Mouse (Mus musculus): ENCODE measurements around the gene Nol12.

The Nol12 gene

DNA sequence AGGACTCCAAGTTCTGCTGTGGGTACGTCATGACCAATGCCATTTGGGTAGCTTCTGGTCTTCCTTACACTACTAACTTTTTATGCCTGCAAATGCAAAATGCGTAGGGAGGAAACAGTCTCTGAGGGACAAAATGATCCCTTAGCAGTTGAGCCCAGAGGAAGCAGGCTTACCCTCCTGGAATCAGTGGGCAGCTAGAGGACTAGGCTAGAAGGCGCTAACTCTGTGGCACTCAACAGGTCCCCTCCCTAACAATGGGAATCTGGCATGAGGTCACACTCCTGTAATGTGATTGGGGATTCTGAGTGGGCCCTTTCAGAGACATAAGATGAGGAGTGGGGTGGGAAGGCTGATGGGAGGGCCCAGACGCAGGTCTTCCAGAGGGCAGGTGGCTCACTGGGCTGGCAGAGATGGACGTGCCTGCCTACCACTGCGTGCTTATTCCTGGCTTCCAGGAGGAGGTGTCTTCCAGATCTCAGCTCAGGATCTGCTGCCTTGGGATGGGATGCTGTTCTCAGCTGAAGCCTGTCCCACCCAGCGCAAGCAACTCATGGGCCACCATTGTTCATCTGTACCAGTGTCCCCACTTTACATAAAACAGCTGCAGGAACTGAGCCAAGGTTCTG is 3.8 kb upstream of the Nol12 start:
- Histone ChIP-seq H3K4me3 (replicated peaks; ENCODE audit: low read length) (no peak overlapping the region), H3K9me3 (ENCODE audit: low read length) (no peaks in the 10 kb centered on the region), H3K4me1 (replicated peaks; ENCODE audit: low read depth, low read length) (peaks cover 53% of the 10 kb centered on the region), H3K27me3 (ENCODE audit: insufficient read depth, low read length) (peaks cover 19% of the 10 kb centered on the region), H3K36me3 (ENCODE audit: insufficient read depth, low read length) (peaks cover 10% of the 10 kb centered on the region)
- TF ChIP-seq POU5F1 (IDR thresholded peaks at IDR 0.05; ENCODE audit: borderline replicate concordance, low read length), result no peak
- TF ChIP-seq NANOG (IDR thresholded peaks at IDR 0.05; ENCODE audit: borderline replicate concordance, low read length), result no peak
- TF ChIP-seq CTCF (conservative IDR thresholded peaks at IDR 0.05; ENCODE audit: low read length), result no peak

DNA sequence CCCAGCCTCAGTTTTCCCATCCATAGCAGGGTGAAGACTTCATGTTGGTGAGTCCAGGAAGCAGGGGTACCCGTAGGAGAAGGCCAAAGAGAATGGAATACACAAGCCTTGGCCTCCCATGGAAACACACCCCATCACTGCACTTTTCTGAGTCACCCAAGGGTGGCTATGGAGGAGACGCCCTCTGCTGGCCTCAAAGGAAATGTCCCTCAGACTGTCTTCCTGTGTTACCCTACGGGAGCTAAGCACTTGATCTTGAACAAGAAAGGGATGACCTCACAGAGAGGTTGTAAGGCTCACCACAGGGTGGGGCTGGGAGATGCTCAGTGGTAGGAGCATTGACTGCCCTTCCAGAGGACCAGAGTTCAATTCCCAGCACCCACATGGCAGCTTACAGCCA is 3.2 kb upstream of the Nol12 start:
- TF ChIP-seq POU5F1 (IDR thresholded peaks at IDR 0.05; ENCODE audit: borderline replicate concordance, low read length) (no peak), NANOG (IDR thresholded peaks at IDR 0.05; ENCODE audit: borderline replicate concordance, low read length) (no peak), CTCF (conservative IDR thresholded peaks at IDR 0.05; ENCODE audit: low read length) (peak; percentile 58)
- Histone ChIP-seq H3K4me3 (replicated peaks; ENCODE audit: low read length) (no peak overlapping the region), H3K36me3 (ENCODE audit: insufficient read depth, low read length) (peaks cover 15% of the 10 kb centered on the region), H3K9me3 (ENCODE audit: low read length) (no peaks in the 10 kb centered on the region), H3K27me3 (ENCODE audit: insufficient read depth, low read length) (peaks cover 19% of the 10 kb centered on the region), H3K4me1 (replicated peaks; ENCODE audit: low read depth, low read length) (peaks cover 53% of the 10 kb centered on the region)

DNA sequence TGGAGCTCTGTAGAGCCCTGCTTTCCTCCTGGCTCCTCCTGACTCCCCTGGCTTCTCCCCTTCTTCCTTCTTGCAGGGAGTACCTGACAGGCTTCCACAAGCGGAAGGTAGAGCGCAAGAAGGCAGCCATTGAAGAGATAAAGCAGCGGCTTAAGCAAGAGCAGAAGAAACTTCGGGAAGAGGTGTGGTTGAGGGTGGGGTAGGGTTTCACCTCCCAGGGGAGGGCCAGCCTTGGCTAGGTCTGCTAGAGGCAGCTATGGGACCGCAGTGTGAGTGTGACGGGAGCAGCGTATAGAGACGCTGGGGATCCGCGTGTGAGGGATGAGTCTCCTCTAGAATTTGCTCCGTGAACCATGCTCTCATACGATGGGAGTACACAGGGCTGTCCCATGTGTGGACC is 1.7 kb downstream of the Nol12 start:
- Histone ChIP-seq H3K27me3 (ENCODE audit: insufficient read depth, low read length) (no peaks in the 10 kb centered on the region), H3K4me3 (replicated peaks; ENCODE audit: low read length) (peak overlapping the region; percentile 91), H3K36me3 (ENCODE audit: insufficient read depth, low read length) (peaks cover 54% of the 10 kb centered on the region), H3K9me3 (ENCODE audit: low read length) (no peaks in the 10 kb centered on the region), H3K4me1 (replicated peaks; ENCODE audit: low read depth, low read length) (peaks cover 43% of the 10 kb centered on the region)
- no peak for TF ChIP-seq POU5F1 (IDR thresholded peaks at IDR 0.05; ENCODE audit: borderline replicate concordance, low read length)

DNA sequence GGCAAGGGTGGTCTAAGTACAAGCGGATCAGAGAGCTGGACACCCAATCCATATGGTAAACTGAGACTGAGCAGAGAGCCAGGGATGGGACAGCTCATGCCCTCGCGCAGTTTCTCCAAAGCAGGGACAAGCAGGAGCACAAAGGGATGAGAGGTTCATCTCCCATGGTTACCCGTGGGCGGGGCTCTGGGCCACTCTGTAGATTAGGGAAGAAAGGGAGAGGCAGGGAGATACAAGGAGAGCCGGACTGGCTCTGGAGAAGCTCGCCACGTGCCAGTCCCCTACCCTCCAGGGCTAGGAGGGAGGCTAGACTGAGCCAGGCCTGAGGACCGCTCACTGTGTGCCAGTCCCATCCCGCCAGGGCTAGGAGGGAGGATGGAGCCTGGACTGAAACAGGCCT is 2.6 kb downstream of the Nol12 start:
- Histone ChIP-seq H3K36me3 (ENCODE audit: insufficient read depth, low read length) (peaks cover 60% of the 10 kb centered on the region), H3K27me3 (ENCODE audit: insufficient read depth, low read length) (no peaks in the 10 kb centered on the region), H3K4me1 (replicated peaks; ENCODE audit: low read depth, low read length) (peaks cover 40% of the 10 kb centered on the region), H3K9me3 (ENCODE audit: low read length) (no peaks in the 10 kb centered on the region), H3K4me3 (replicated peaks; ENCODE audit: low read length) (peak overlapping the region; percentile 91)
- TF ChIP-seq POU5F1 (IDR thresholded peaks at IDR 0.05; ENCODE audit: borderline replicate concordance, low read length), result no peak
- no peak for TF ChIP-seq CTCF (conservative IDR thresholded peaks at IDR 0.05; ENCODE audit: low read length)
- TF ChIP-seq NANOG (IDR thresholded peaks at IDR 0.05; ENCODE audit: borderline replicate concordance, low read length), result no peak

DNA sequence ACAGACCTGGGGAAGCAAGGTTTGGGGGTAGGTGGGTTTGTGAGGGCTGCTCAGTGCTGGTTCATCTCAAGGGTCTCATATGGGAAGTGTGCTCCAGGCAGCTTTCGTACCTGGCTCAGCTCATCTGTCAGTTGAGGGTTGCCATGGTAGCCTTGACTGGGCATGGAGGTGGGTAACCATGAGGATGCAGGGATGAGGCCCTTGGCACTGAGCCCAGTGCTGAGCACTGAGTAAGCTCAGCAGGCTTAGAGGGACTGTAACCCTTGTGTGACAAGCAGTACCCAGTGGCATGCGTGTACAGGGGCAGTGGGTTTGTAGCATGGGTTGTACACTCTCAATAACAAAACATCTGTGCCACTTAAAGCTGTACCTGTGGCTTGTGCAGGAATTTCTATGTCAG is 3.2 kb downstream of the Nol12 start:
- Histone ChIP-seq H3K36me3 (ENCODE audit: insufficient read depth, low read length) (peaks cover 60% of the 10 kb centered on the region), H3K9me3 (ENCODE audit: low read length) (no peaks in the 10 kb centered on the region), H3K27me3 (ENCODE audit: insufficient read depth, low read length) (no peaks in the 10 kb centered on the region), H3K4me1 (replicated peaks; ENCODE audit: low read depth, low read length) (peaks cover 46% of the 10 kb centered on the region), H3K4me3 (replicated peaks; ENCODE audit: low read length) (peak overlapping the region; percentile 91; the same call in 1 of the 2 replicates)
- TF ChIP-seq POU5F1 (IDR thresholded peaks at IDR 0.05; ENCODE audit: borderline replicate concordance, low read length) (no peak), CTCF (conservative IDR thresholded peaks at IDR 0.05; ENCODE audit: low read length) (no peak), NANOG (IDR thresholded peaks at IDR 0.05; ENCODE audit: borderline replicate concordance, low read length) (no peak)

DNA sequence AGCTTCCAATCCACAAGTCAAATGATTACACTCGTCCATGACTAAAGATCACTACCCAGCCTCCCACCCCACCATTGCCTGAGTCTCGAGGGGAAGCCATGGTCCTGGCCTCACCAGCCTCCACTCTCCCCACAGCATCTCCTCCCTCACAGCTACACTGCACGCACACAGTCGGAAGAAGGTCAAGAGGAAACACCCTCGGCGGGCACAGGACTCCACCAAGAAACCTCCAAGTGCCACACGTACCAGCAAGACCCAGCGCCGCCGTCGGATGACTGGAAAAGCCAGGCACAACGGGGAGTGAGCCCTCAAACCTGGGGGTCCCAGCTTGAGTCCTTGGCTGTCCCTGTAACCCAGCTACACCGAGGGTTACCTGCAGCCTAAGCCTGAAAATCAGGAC is 5.6 kb downstream of the Nol12 start:
- Histone ChIP-seq H3K9me3 (ENCODE audit: low read length) (no peaks in the 10 kb centered on the region), H3K27me3 (ENCODE audit: insufficient read depth, low read length) (peaks cover 3% of the 10 kb centered on the region; the same call in 1 of the 2 replicates), H3K4me3 (replicated peaks; ENCODE audit: low read length) (no peak overlapping the region), H3K36me3 (ENCODE audit: insufficient read depth, low read length) (peaks cover 60% of the 10 kb centered on the region), H3K4me1 (replicated peaks; ENCODE audit: low read depth, low read length) (peaks cover 45% of the 10 kb centered on the region)
- no peak for TF ChIP-seq NANOG (IDR thresholded peaks at IDR 0.05; ENCODE audit: borderline replicate concordance, low read length)
- TF ChIP-seq POU5F1 (IDR thresholded peaks at IDR 0.05; ENCODE audit: borderline replicate concordance, low read length), result no peak
- no peak for TF ChIP-seq CTCF (conservative IDR thresholded peaks at IDR 0.05; ENCODE audit: low read length)

DNA sequence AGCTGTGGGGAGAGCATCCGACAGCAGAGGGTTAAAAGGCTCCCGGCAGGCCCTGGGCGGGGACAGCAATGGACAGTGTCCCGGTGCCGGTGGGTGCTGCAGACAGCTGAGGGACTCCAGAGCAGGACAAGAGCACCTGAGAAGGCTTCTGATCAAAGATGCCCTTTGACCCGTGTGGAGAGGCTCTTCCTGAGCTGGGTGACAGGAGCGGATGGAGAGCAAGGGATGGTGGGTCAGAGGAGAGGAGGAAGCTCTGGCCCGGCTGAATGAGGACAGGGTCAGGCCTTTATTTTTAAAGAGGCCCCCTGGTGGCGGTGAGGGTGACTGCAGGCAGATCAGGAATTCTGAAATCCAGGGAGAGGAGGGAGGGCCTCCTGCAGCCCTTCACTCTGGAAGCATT is 7.9 kb downstream of the Nol12 start:
- TF ChIP-seq CTCF (conservative IDR thresholded peaks at IDR 0.05; ENCODE audit: low read length) (peak; percentile 78), POU5F1 (IDR thresholded peaks at IDR 0.05; ENCODE audit: borderline replicate concordance, low read length) (no peak)
- H3K4me1 ChIP-seq (replicated peaks; ENCODE audit: low read depth, low read length), result peaks cover 32% of the 10 kb centered on the region
- H3K36me3 ChIP-seq (ENCODE audit: insufficient read depth, low read length), result peaks cover 44% of the 10 kb centered on the region
- no peaks in the 10 kb centered on the region for H3K9me3 ChIP-seq (ENCODE audit: low read length)
- H3K4me3 ChIP-seq (replicated peaks; ENCODE audit: low read length), result no peak overlapping the region
- H3K27me3 ChIP-seq (ENCODE audit: insufficient read depth, low read length), result peaks cover 24% of the 10 kb centered on the region

DNA sequence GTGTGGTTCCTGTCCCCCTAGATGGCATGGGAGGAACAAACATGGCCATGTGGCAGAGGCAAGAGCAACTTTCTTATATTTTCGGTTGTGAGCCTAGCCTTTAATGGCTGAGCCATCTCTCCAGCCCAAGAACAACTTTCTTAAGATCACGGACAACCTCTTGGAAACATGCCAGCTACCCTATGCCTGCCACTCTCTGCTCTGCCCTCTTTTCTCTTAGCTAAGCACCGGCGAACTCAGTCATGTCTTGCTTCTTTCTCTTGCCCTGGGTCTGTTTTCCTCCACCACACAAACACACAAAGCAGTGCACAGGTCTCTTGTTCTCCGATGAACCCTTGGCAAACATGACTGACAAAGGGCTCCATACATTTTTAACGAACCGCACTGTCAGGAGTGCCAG is 11.5 kb downstream of the Nol12 start:
- TF ChIP-seq CTCF (conservative IDR thresholded peaks at IDR 0.05; ENCODE audit: low read length), result no peak
- no peak for TF ChIP-seq NANOG (IDR thresholded peaks at IDR 0.05; ENCODE audit: borderline replicate concordance, low read length)
- TF ChIP-seq POU5F1 (IDR thresholded peaks at IDR 0.05; ENCODE audit: borderline replicate concordance, low read length), result no peak
- H3K4me1 ChIP-seq (replicated peaks; ENCODE audit: low read depth, low read length), result peaks cover 43% of the 10 kb centered on the region
- H3K36me3 ChIP-seq (ENCODE audit: insufficient read depth, low read length), result peaks cover 8% of the 10 kb centered on the region
- H3K27me3 ChIP-seq (ENCODE audit: insufficient read depth, low read length), result peaks cover 42% of the 10 kb centered on the region
- H3K9me3 ChIP-seq (ENCODE audit: low read length), result no peaks in the 10 kb centered on the region
- no peak overlapping the region for H3K4me3 ChIP-seq (replicated peaks; ENCODE audit: low read length)

DNA sequence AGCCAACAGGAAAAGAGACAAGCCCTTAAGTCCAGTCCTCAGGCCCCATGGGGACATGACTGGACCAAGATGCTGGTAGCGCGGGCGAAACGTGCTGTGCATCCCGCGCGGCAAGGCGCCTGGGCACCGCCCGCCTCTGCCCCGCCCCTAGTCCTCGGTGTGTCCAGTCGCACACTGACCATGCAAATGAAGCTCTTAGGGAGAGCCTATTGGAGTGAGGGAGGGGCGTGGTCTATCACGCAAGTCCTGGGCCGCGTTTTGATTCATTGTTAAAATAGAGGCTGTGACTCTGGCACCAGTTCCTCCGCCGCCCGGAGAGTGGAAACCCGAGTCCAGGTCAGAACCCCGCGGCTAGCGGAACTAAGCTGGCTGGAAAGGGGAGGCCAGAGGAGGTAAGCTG is 12.9 kb downstream of the Nol12 start, which contains the start of gene Triobp:
Gene Triobp, plus strand, starts transcription at position 68 of the 400 bp plus-strand sequence.
- Histone ChIP-seq H3K4me3 (replicated peaks; ENCODE audit: low read length) (peak within 1 kb of the TSS; percentile 75), H3K9me3 (ENCODE audit: low read length) (no peaks in the 10 kb centered on the region), H3K27me3 (ENCODE audit: insufficient read depth, low read length) (peaks cover 42% of the 10 kb centered on the region), H3K36me3 (ENCODE audit: insufficient read depth, low read length) (no peaks in the 10 kb centered on the region), H3K4me1 (replicated peaks; ENCODE audit: low read depth, low read length) (peaks cover 34% of the 10 kb centered on the region)
- no peak for TF ChIP-seq NANOG (IDR thresholded peaks at IDR 0.05; ENCODE audit: borderline replicate concordance, low read length)
- TF ChIP-seq POU5F1 (IDR thresholded peaks at IDR 0.05; ENCODE audit: borderline replicate concordance, low read length), result no peak
- TF ChIP-seq CTCF (conservative IDR thresholded peaks at IDR 0.05; ENCODE audit: low read length), result no peak
